Mouse (Mus musculus): ENCODE data around the gene Enthd1. TPM values are rescaled to one million over a fixed set of nuclear protein-coding genes. Genes with fewer than 3 reads are reported as not detected.
"Not testable (repeated sequence)": the region's sequence is repeated elsewhere in the genome, so short reads cannot be mapped to it uniquely, and the experiment has no call there.

Gene Enthd1
- total RNA-seq, 2 experiments from 2014 or later, result 0.16 to 0.18 TPM

GRCm38 (mm10) chr15:80497733-80498132 lies 67.2 kb downstream of the Enthd1 start:
- DNase-seq; intact Hi-C loops (cut with DNase I): not testable (repeated sequence)

- DNase-seq, result no peak
- intact Hi-C loops (cut with DNase I), result no loop called here
Observed at GRCm38 (mm10) chr15:80491505-80491904, 73.5 kb downstream of the Enthd1 start.

GRCm38 (mm10) chr15:80490151-80490550 lies 74.8 kb downstream of the Enthd1 start:
- intact Hi-C loops (cut with DNase I), result no loop called here
- no peak for DNase-seq

- no peak for DNase-seq
- intact Hi-C loops (cut with DNase I), result no loop called here
Observed at GRCm38 (mm10) chr15:80488658-80489057, 76.3 kb downstream of the Enthd1 start.

GRCm38 (mm10) chr15:80485601-80486000 lies 79.4 kb downstream of the Enthd1 start:
- intact Hi-C loops (cut with DNase I), result no loop called here
- DNase-seq, result no peak

GRCm38 (mm10) chr15:80483041-80483705 lies 81.8 kb downstream of the Enthd1 start:
- intact Hi-C loops (cut with DNase I), result no loop called here
- no peak for DNase-seq

GRCm38 (mm10) chr15:80482348-80482747 lies 82.6 kb downstream of the Enthd1 start:
- intact Hi-C loops (cut with DNase I), result no loop called here
- DNase-seq, result no peak

- intact Hi-C loops (cut with DNase I), result no loop called here
- DNase-seq, result no peak
Observed at GRCm38 (mm10) chr15:80474429-80475002, 90.4 kb downstream of the Enthd1 start.

- no peak for DNase-seq
Observed at GRCm38 (mm10) chr15:80467876-80468275, 97.1 kb downstream of the Enthd1 start.

GRCm38 (mm10) chr15:80462106-80462505 lies 102.8 kb downstream of the Enthd1 start:
- intact Hi-C loops (cut with DNase I), result no loop called here
- no peak for DNase-seq

More at GRCm38 (mm10) chr15:80467876-80468275, 97.1 kb downstream of the Enthd1 start:
- intact Hi-C loops (cut with DNase I), result no loop called here

- no peak for DNase-seq
- intact Hi-C loops (cut with DNase I), result no loop called here
Observed at GRCm38 (mm10) chr15:80461446-80461845, 103.5 kb downstream of the Enthd1 start.

GRCm38 (mm10) chr15:80460011-80460410 lies 104.9 kb downstream of the Enthd1 start:
- no peak for DNase-seq
- intact Hi-C loops (cut with DNase I), result no loop called here

- no peak for DNase-seq
- intact Hi-C loops (cut with DNase I), result no loop called here
Observed at GRCm38 (mm10) chr15:80457984-80458383, 107.0 kb downstream of the Enthd1 start.

GRCm38 (mm10) chr15:80454486-80454885 lies 110.5 kb downstream of the Enthd1 start:
- DNase-seq, result no peak
- intact Hi-C loops (cut with DNase I), result no loop called here

- intact Hi-C loops (cut with DNase I), result no loop called here
- DNase-seq, result no peak
Observed at GRCm38 (mm10) chr15:80452425-80452824, 112.5 kb downstream of the Enthd1 start.

GRCm38 (mm10) chr15:80445956-80446687 lies 118.8 kb downstream of the Enthd1 start:
- intact Hi-C loops (cut with DNase I), result no loop called here
- no peak for DNase-seq

GRCm38 (mm10) chr15:80440195-80440594 lies 124.8 kb downstream of the Enthd1 start:
- DNase-seq, result no peak
- intact Hi-C loops (cut with DNase I), result no loop called here

- no peak for DNase-seq
- intact Hi-C loops (cut with DNase I), result no loop called here
Observed at GRCm38 (mm10) chr15:80438423-80438822, 126.5 kb downstream of the Enthd1 start.

- intact Hi-C loops (cut with DNase I), result no loop called here
- DNase-seq, result no peak
Observed at GRCm38 (mm10) chr15:80437996-80438395, 127.0 kb downstream of the Enthd1 start.

GRCm38 (mm10) chr15:80436961-80437360 lies 128.0 kb downstream of the Enthd1 start:
- no peak for DNase-seq
- intact Hi-C loops (cut with DNase I), result no loop called here

GRCm38 (mm10) chr15:80430324-80430723 lies 134.6 kb downstream of the Enthd1 start:
- no peak for DNase-seq
- intact Hi-C loops (cut with DNase I), result no loop called here

- intact Hi-C loops (cut with DNase I), result no loop called here
Observed at GRCm38 (mm10) chr15:80418146-80418545, 146.8 kb downstream of the Enthd1 start.

More at GRCm38 (mm10) chr15:80418146-80418545, 146.8 kb downstream of the Enthd1 start:
- no peak for DNase-seq

Measured in left cerebral cortex, postnatal 4 days (tissue).